Mouse (Mus musculus) forebrain, embryonic 16.5 days (tissue): ENCODE measurements around the gene Ppil3. TPM values are rescaled to one million over a fixed set of nuclear protein-coding genes. Genes with fewer than 3 reads are reported as not detected.

Experiments
- polyA plus RNA-seq: library from polyadenylated mRNA; unstranded; fragments of >200 nt; fragmentation: Nextera tagmentation; extraction: Ambion mirVana; gene quantifications from 2 replicates; pipeline ENCODE4 v1.2.1, GENCODE M21; 2015

The Ppil3 gene
- polyA plus RNA-seq, 1 experiment from 2014 or later: 54.1 TPM

Other genes with a start within 250 kb of the Ppil3 start
- gene Aox4, start 235.1 kb downstream of the Ppil3 start, polyA plus RNA-seq: 2.1 TPM in 2 replicates
- gene Aox2, start 167.2 kb downstream of the Ppil3 start, polyA plus RNA-seq: 0.05 TPM in 1 of 2 replicates, not detected in the other
- gene Bzw1, start 52.6 kb downstream of the Ppil3 start, polyA plus RNA-seq: 375 and 410 TPM in 2 replicates
- gene Clk1, start 21.4 kb downstream of the Ppil3 start, polyA plus RNA-seq: 192 and 208 TPM in 2 replicates
- gene Nif3l1, start 335 bp downstream of the Ppil3 start, polyA plus RNA-seq: 65.8 and 68.1 TPM in 2 replicates
- gene Orc2, start 59.6 kb upstream of the Ppil3 start, polyA plus RNA-seq: 29.6 TPM in 2 replicates
- 16.0 and 17.7 TPM in 2 replicates for gene Fam126b, start 140.8 kb upstream of the Ppil3 start, polyA plus RNA-seq
- gene Ndufb3, start 140.9 kb upstream of the Ppil3 start, polyA plus RNA-seq: 161 and 165 TPM in 2 replicates